Mouse (Mus musculus) hindbrain, embryonic 14.5 days (tissue): ENCODE results near the gene Olfr113. TPM values are rescaled to one million over a fixed set of nuclear protein-coding genes. Genes with fewer than 3 reads are reported as not detected.
"Not testable (repeated sequence)": the region's sequence is repeated elsewhere in the genome, so short reads cannot be mapped to it uniquely, and the experiment has no call there.

Source experiments
- ATAC-seq: fragments of 200-750 bp; cut with Nextera tagmentation; 2 replicates; pipeline ENCODE4 v1.8.0; 2017; ENCODE audit warnings: moderate number of reproducible peaks, mild to moderate bottlenecking, moderate TSS enrichment, moderate library complexity; ENCODE audit not compliant: low FRiP score
- DNase-seq: peaks from one replicate; pipeline ENCODE4 v3.0.0-alpha.2; 2015; ENCODE audit warnings: low spot score
- H3K27ac ChIP-seq: fragments of 300-500 bp; sonication (generic); 2 replicates; pipeline ENCODE4 v1.5.1; 2014; ENCODE audit warnings: mild to moderate bottlenecking, moderate library complexity
- H3K27me3 ChIP-seq: fragments of 300-500 bp; sonication (generic); 2 replicates; pipeline ENCODE4 v1.6.1; 2014; ENCODE audit warnings: mild to moderate bottlenecking, low read length, mixed read lengths; ENCODE audit not compliant: control insufficient read depth, insufficient read depth
- H3K36me3 ChIP-seq: fragments of 300-500 bp; sonication (generic); replicated peaks from 2 replicates; pipeline ENCODE4 v1.6.1; 2014; ENCODE audit not compliant: control insufficient read depth, insufficient read depth
- H3K4me1 ChIP-seq: fragments of 300-500 bp; sonication (generic); replicated peaks from 2 replicates; pipeline ENCODE4 v1.6.1; 2014; ENCODE audit warnings: antibody characterized with exemption, low read length, mixed read lengths; ENCODE audit not compliant: control insufficient read depth, insufficient read depth
- H3K4me2 ChIP-seq: fragments of 300-500 bp; sonication (generic); replicated peaks from 2 replicates; pipeline ENCODE4 v1.6.1; 2014; ENCODE audit warnings: mild to moderate bottlenecking, moderate library complexity
- H3K4me3 ChIP-seq: fragments of 300-500 bp; sonication (generic); replicated peaks from 2 replicates; pipeline ENCODE4 v1.5.1; 2014; ENCODE audit warnings: mild to moderate bottlenecking, low read length
- H3K9ac ChIP-seq: fragments of 300-500 bp; sonication (generic); 2 replicates; pipeline ENCODE4 v1.6.1; 2014
- H3K9me3 ChIP-seq: fragments of 300-500 bp; sonication (generic); 2 replicates; pipeline ENCODE4 v1.6.1; 2016; ENCODE audit warnings: low read length; ENCODE audit not compliant: control insufficient read depth
- WGBS: fragments of 180-500 bp; shearing (Covaris S2); extraction: QIAGEN DNeasy Blood & Tissue Kit; methylation state at CpG from one replicate; pipeline ENCODE4 v1.1.7; 2014; 5-methylcytosine and 5-hydroxymethylcytosine counted together
- polyA plus RNA-seq: library from polyadenylated mRNA; unstranded; fragments of >200 nt; fragmentation: Nextera tagmentation; extraction: Ambion mirVana; gene quantifications from 2 replicates; pipeline ENCODE4 v1.2.1, GENCODE M21; 2014

Gene Olfr113
- polyA plus RNA-seq, result not detected in 2 replicates

GRCm38 (mm10) chr17:37577563-37577962 lies at the start of gene Olfr113:
Olfr113 (minus strand) TSS chr17:37577663.
- DNase-seq, result no peak
- no peak within 1 kb of the TSS for H3K4me2 ChIP-seq
- H3K4me1 ChIP-seq, result no peaks in the 10 kb centered on the region
- no peaks in the 10 kb centered on the region for H3K36me3 ChIP-seq
- no peak for ATAC-seq
- H3K4me3 ChIP-seq, result no peak within 1 kb of the TSS
- no peak within 1 kb of the TSS for H3K9ac ChIP-seq
- H3K27me3 ChIP-seq, result no peaks in the 10 kb centered on the region
- H3K27ac ChIP-seq, result no peak within 1 kb of the TSS
- no peaks in the 10 kb centered on the region for H3K9me3 ChIP-seq

GRCm38 (mm10) chr17:37627009-37627408 lies 49.5 kb upstream of the Olfr113 start, which contains the start of the genes Olfr115 and Olfr116:
Olfr115 (minus strand) TSS chr17:37627109.
Olfr116 (minus strand) TSS chr17:37627199.
- H3K4me2 ChIP-seq, result no peak within 1 kb of the TSS
- ATAC-seq, result no peak

GRCm38 (mm10) chr17:37592643-37593042 lies 15.2 kb upstream of the Olfr113 start, which contains the start of gene Olfr114:
Olfr114 (minus strand) TSS chr17:37592743.
- Histone ChIP-seq H3K9ac (no peak within 1 kb of the TSS), H3K27me3 (no peaks in the 10 kb centered on the region)
- ATAC-seq, result no peak

More at GRCm38 (mm10) chr17:37627009-37627408, 49.5 kb upstream of the Olfr113 start, which contains the start of the genes Olfr115 and Olfr116:
- Histone ChIP-seq H3K36me3 (no peaks in the 10 kb centered on the region), H3K4me1 (no peaks in the 10 kb centered on the region), H3K9ac (no peak within 1 kb of the TSS), H3K4me3 (no peak within 1 kb of the TSS), H3K27me3 (no peaks in the 10 kb centered on the region), H3K27ac (no peak within 1 kb of the TSS), H3K9me3 (peaks cover 14% of the 10 kb centered on the region; the same call in 1 of the 2 replicates)
- WGBS, result 85% methylated on average over 2 of the region's 2 CpGs
- no peak for DNase-seq

GRCm38 (mm10) chr17:37569351-37569750 lies 8.1 kb downstream of the Olfr113 start, which contains the start of gene Olfr112:
Olfr112 (minus strand) TSS chr17:37569451.
- no peaks in the 10 kb centered on the region for H3K9me3 ChIP-seq
- H3K4me3 ChIP-seq, result no peak within 1 kb of the TSS
- no peak within 1 kb of the TSS for H3K4me2 ChIP-seq
- H3K27me3 ChIP-seq, result no peaks in the 10 kb centered on the region
- no peak within 1 kb of the TSS for H3K27ac ChIP-seq
- no peak within 1 kb of the TSS for H3K9ac ChIP-seq
- no peaks in the 10 kb centered on the region for H3K4me1 ChIP-seq
- DNase-seq, result no peak
- no peaks in the 10 kb centered on the region for H3K36me3 ChIP-seq
- no peak for ATAC-seq

More at GRCm38 (mm10) chr17:37592643-37593042, 15.2 kb upstream of the Olfr113 start, which contains the start of gene Olfr114:
- Histone ChIP-seq H3K9me3 (no peaks in the 10 kb centered on the region), H3K4me3 (no peak within 1 kb of the TSS), H3K36me3 (no peaks in the 10 kb centered on the region), H3K4me2 (no peak within 1 kb of the TSS), H3K27ac (no peak within 1 kb of the TSS), H3K4me1 (no peaks in the 10 kb centered on the region)
- no peak for DNase-seq

- DNase-seq (no peak), ATAC-seq (no peak)
- WGBS, result 67% methylated on average over 1 of the region's 1 CpGs
- Histone ChIP-seq H3K9me3 (no peaks in the 10 kb centered on the region), H3K4me3 (no peak overlapping the region), H3K4me2 (no peak overlapping the region), H3K27ac (no peak overlapping the region), H3K36me3 (no peaks in the 10 kb centered on the region), H3K27me3 (no peaks in the 10 kb centered on the region), H3K4me1 (no peaks in the 10 kb centered on the region), H3K9ac (no peak overlapping the region)
Measured at GRCm38 (mm10) chr17:37558913-37559615, 18.4 kb downstream of the Olfr113 start.

- H3K36me3 ChIP-seq, result no peaks in the 10 kb centered on the region
- ATAC-seq, result peak; percentile 73
- H3K4me3 ChIP-seq, result no peak overlapping the region
- no peaks in the 10 kb centered on the region for H3K9me3 ChIP-seq
- 63% methylated on average over 3 of the region's 3 CpGs for WGBS
- DNase-seq, result peak; percentile 24
- H3K27me3 ChIP-seq, result no peaks in the 10 kb centered on the region
- no peaks in the 10 kb centered on the region for H3K4me1 ChIP-seq
- no peak overlapping the region for H3K9ac ChIP-seq
- no peak overlapping the region for H3K4me2 ChIP-seq
- H3K27ac ChIP-seq, result no peak overlapping the region
Measured at GRCm38 (mm10) chr17:37543800-37544435, 33.5 kb downstream of the Olfr113 start.

- no peaks in the 10 kb centered on the region for H3K4me1 ChIP-seq
- no peaks in the 10 kb centered on the region for H3K27me3 ChIP-seq
- DNase-seq (no peak), ATAC-seq (no peak)
- H3K9me3 ChIP-seq, result no peaks in the 10 kb centered on the region
- no peak overlapping the region for H3K9ac ChIP-seq
- 71% methylated on average over 4 of the region's 4 CpGs for WGBS
- no peaks in the 10 kb centered on the region for H3K36me3 ChIP-seq
- H3K4me3 ChIP-seq, result no peak overlapping the region
- no peak overlapping the region for H3K27ac ChIP-seq
- no peak overlapping the region for H3K4me2 ChIP-seq
Measured at GRCm38 (mm10) chr17:37541454-37542119, 35.9 kb downstream of the Olfr113 start.

GRCm38 (mm10) chr17:37538416-37538815 lies 39.0 kb downstream of the Olfr113 start:
- H3K9ac ChIP-seq, DNase-seq, H3K27me3 ChIP-seq, H3K4me2 ChIP-seq, H3K4me1 ChIP-seq, H3K4me3 ChIP-seq, H3K27ac ChIP-seq, ATAC-seq, H3K36me3 ChIP-seq, H3K9me3 ChIP-seq: not testable (repeated sequence)
- WGBS, result 78% methylated on average over 1 of the region's 1 CpGs

- Histone ChIP-seq H3K4me1 (no peaks in the 10 kb centered on the region), H3K27me3 (no peaks in the 10 kb centered on the region), H3K27ac (no peak overlapping the region), H3K36me3 (no peaks in the 10 kb centered on the region), H3K9me3 (no peaks in the 10 kb centered on the region), H3K9ac (no peak overlapping the region), H3K4me3 (no peak overlapping the region), H3K4me2 (no peak overlapping the region)
- ATAC-seq, result no peak
- no peak for DNase-seq
Measured at GRCm38 (mm10) chr17:37535173-37535572, 42.3 kb downstream of the Olfr113 start.
